Mouse (Mus musculus) lung, postnatal 0 days (tissue): Measurements from ENCODE around the gene Tnrc18. TPM values are rescaled to one million over a fixed set of nuclear protein-coding genes. Genes with fewer than 3 reads are reported as not detected.

Source experiments
- ATAC-seq: fragments of 200-750 bp; cut with Nextera tagmentation; 2 replicates; pipeline ENCODE4 v1.8.0; 2017; ENCODE audit warnings: moderate library complexity
- DNase-seq: peaks from one replicate; pipeline ENCODE4 v3.0.0-alpha.2; 2016; ENCODE audit warnings: low spot score
- H3K27ac ChIP-seq: fragments of 300-500 bp; sonication (generic); 2 replicates; pipeline ENCODE4 v1.5.1; 2014; ENCODE audit warnings: antibody characterized with exemption, mild to moderate bottlenecking, low read length, mixed read lengths
- H3K27me3 ChIP-seq: fragments of 300-500 bp; sonication (generic); replicated peaks from 2 replicates; pipeline ENCODE4 v1.6.1; 2014; ENCODE audit warnings: low read length, mixed read lengths; ENCODE audit not compliant: insufficient read depth
- H3K36me3 ChIP-seq: fragments of 300-500 bp; sonication (generic); 2 replicates; pipeline ENCODE4 v1.6.1; 2014; ENCODE audit warnings: low read length, mixed read lengths; ENCODE audit not compliant: insufficient read depth
- H3K4me1 ChIP-seq: fragments of 300-500 bp; sonication (generic); 2 replicates; pipeline ENCODE4 v1.6.1; 2014; ENCODE audit warnings: antibody characterized with exemption, low read depth, low read length, mixed read lengths; ENCODE audit not compliant: insufficient read depth
- H3K4me2 ChIP-seq: fragments of 300-500 bp; sonication (generic); replicated peaks from 2 replicates; pipeline ENCODE4 v1.6.1; 2014; ENCODE audit warnings: low read depth, mild to moderate bottlenecking, low read length, moderate library complexity, mixed read lengths
- H3K4me3 ChIP-seq: fragments of 300-500 bp; sonication (generic); 2 replicates; pipeline ENCODE4 v1.5.1; 2014; ENCODE audit warnings: low read depth, low read length
- H3K9ac ChIP-seq: fragments of 300-500 bp; sonication (generic); replicated peaks from 2 replicates; pipeline ENCODE4 v1.6.1; 2014; ENCODE audit warnings: low read depth, mild to moderate bottlenecking
- H3K9me3 ChIP-seq: fragments of 300-500 bp; sonication (generic); 2 replicates; pipeline ENCODE4 v1.6.1; 2016; ENCODE audit warnings: low read length, mixed read lengths
- CTCF ChIP-seq: IDR thresholded peaks from 2 replicates; pipeline ENCODE4 v1.5.1; 2016; ENCODE audit warnings: antibody characterized with exemption, mild to moderate bottlenecking
- EP300 ChIP-seq: IDR thresholded peaks from 2 replicates; pipeline ENCODE4 v1.6.1; 2016; ENCODE audit warnings: antibody characterized with exemption, mild to moderate bottlenecking, control low read depth
- WGBS: fragments of 180-500 bp; shearing (Covaris S2); extraction: QIAGEN DNeasy Blood & Tissue Kit; methylation state at CpG from one replicate; pipeline ENCODE4 v1.1.7; 2014; 5-methylcytosine and 5-hydroxymethylcytosine counted together
- polyA plus RNA-seq: library from polyadenylated mRNA; unstranded; fragments of >200 nt; fragmentation: Nextera tagmentation; extraction: Ambion mirVana; gene quantifications from 2 replicates; pipeline ENCODE4 v1.2.1, GENCODE M21; 2015

The Tnrc18 gene
- polyA plus RNA-seq, 1 experiment from 2014 or later: 16.6 TPM

DNA sequence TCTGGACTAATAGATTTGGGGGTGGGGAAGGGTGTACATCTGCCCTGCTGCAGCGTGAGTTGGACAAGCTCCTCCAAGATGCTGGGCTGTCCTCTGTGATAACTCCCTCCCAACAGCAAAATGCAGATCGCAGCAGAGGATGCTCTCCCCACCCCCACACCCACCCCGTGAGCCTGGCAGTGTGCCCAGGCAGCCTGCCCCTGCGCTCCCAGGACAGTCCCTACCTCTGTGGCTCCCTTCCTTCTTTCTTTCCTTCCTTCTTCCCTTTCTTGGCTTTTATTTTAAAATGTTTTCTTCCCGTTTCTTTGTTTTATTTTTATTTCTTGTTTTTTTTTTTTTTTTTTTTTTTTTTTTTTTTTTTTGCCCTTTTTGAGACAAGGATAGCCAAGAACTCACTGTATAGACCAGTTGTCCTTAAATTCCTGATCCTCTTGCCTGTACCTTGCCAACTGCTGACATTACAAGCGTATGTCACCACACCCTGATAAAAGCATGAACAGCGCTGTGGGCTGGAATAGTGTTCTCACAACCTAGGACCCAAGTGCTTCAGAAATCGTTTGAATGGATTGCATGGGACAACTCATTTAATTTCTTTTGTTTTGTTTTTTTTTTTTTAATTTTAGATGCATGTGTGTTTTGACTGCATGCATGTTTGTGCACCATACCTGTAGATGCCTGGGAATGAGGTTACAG is 123.6 kb downstream of the Tnrc18 start:
- Histone ChIP-seq H3K36me3 (no peaks in the 10 kb centered on the region), H3K27ac (no peak overlapping the region), H3K9ac (no peak overlapping the region), H3K27me3 (no peaks in the 10 kb centered on the region), H3K4me1 (no peaks in the 10 kb centered on the region), H3K4me2 (no peak overlapping the region), H3K9me3 (no peaks in the 10 kb centered on the region), H3K4me3 (no peak overlapping the region)
- ATAC-seq: no peak
- whole genome bisulfite sequencing: 43% methylated on average over 8 of the region's 8 CpGs
- no peak for DNase-seq
- TF ChIP-seq CTCF (no peak), EP300 (no peak)

DNA sequence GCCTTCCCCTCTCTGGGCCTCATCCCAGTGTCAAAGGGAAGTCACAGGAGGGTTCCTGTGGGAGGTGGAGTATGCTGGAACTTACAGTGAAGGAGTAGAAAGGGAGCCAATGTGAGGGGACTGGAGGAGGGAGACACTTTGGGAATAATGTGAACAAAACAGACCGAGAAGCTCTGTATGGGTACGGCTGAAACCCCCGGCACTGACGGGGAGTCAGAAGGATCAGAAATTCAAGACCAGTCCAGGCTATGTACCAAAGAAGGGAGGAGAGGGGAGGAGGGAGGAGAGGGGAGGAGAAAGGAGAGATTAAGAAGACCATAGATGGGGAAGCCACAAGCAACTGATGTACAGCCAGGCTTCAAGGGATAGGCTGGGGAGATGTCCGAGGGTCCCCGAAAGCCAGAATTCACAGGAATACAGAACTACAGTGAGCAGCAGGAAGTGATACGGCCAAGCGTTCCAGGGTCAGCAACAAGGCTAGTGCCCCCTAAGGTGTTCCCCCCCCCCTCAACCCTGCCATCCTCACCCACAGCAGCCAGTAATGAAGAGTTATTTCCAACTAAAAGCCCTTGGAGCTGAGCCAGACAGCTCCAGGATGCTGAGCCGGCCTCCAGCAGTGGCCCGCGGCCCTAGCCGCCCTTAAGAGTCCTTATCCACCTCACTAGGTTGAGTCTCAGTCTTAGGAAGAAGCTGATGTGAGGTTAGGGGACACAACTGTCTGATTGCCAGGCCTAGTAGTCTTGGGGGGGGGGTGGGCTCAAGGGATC is 124.3 kb downstream of the Tnrc18 start:
- Histone ChIP-seq H3K9ac (no peak overlapping the region), H3K36me3 (no peaks in the 10 kb centered on the region), H3K4me3 (no peak overlapping the region), H3K9me3 (no peaks in the 10 kb centered on the region), H3K27me3 (no peaks in the 10 kb centered on the region), H3K4me2 (no peak overlapping the region), H3K27ac (no peak overlapping the region), H3K4me1 (no peaks in the 10 kb centered on the region)
- no peak for TF ChIP-seq EP300
- no peak for TF ChIP-seq CTCF
- no peak for DNase-seq
- WGBS: 65% methylated on average over 12 of the region's 12 CpGs
- ATAC-seq: no peak

DNA sequence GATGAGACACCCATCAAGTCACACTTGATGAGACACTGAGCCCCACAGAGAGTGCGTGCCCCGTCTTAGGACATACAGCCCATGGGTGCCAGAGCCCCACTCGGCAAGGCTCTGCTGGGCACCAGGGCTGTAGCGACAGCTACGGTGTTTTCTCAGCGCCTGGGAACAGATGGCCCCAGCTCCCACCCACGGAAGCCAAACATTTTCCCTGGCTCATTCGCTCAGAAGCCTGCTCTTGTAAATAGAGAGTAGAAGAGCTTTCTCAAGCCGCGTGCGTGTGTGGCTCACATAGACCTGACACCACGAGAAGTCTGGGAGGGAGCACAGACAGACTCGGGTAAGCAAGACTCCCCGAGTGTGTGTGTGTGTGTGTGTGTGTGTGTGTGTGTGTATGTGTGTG is 125.2 kb downstream of the Tnrc18 start, which contains the start of gene Slc29a4:
Slc29a4 (plus strand) TSS at position 265 of the 400 bp plus-strand sequence.
- Histone ChIP-seq H3K9me3 (no peaks in the 10 kb centered on the region), H3K4me3 (no peak within 1 kb of the TSS), H3K9ac (no peak within 1 kb of the TSS), H3K27ac (no peak within 1 kb of the TSS), H3K36me3 (no peaks in the 10 kb centered on the region), H3K4me1 (no peaks in the 10 kb centered on the region), H3K4me2 (no peak within 1 kb of the TSS), H3K27me3 (no peaks in the 10 kb centered on the region)
- no peak for DNase-seq
- 40% methylated on average over 14 of the region's 14 CpGs for WGBS
- no peak for ATAC-seq
- TF ChIP-seq EP300 (no peak), CTCF (no peak)

DNA sequence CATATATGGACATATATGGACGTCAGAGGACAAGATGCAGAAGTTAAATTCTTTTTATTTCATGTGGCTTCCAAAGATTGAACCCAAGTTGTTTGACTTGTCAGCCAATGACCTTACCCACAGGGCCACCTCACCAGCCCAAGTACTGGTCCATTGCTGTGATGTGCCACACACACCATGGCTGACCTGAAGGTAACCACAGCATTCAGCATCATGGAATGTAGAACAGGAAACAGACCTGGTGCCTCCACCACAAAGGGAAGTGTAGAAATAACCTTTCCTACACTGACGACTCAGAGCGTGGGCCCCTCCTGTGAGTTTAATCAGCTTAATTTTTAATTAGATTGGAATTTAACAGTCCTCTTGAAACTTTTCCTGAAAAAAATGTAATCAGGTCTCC is 127.1 kb downstream of the Tnrc18 start:
- Histone ChIP-seq H3K27ac (no peak overlapping the region), H3K36me3 (no peaks in the 10 kb centered on the region), H3K4me2 (no peak overlapping the region), H3K4me3 (no peak overlapping the region), H3K9me3 (no peaks in the 10 kb centered on the region), H3K4me1 (no peaks in the 10 kb centered on the region), H3K9ac (no peak overlapping the region), H3K27me3 (no peaks in the 10 kb centered on the region)
- TF ChIP-seq CTCF (no peak), EP300 (no peak)
- 59% methylated on average over 3 of the region's 3 CpGs for WGBS
- no peak for ATAC-seq
- no peak for DNase-seq

DNA sequence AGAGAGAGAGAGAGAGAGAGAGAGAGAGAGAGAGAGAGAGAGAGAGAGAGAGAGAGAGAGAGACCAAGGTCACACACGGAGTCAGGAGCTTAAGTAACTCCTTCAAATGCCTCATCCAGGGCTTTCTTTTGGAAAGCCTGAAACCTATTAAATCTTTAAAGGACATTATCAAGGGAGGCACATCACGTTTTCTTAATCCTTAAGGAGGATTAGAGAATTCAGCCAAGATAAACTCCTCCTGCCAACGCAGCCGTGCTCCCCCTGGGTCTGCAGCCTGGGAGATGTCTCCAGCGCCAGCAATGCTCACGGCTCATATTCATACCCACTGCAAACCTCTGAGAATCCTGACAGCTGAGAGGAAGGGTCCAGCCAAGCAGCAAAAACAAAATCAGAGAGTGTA is 128.6 kb downstream of the Tnrc18 start:
- no peak for ATAC-seq
- TF ChIP-seq CTCF: no peak
- no peak for TF ChIP-seq EP300
- H3K4me2 ChIP-seq: no peak overlapping the region
- DNase-seq: no peak
- H3K27ac ChIP-seq: no peak overlapping the region
- H3K9me3 ChIP-seq: no peaks in the 10 kb centered on the region
- no peaks in the 10 kb centered on the region for H3K36me3 ChIP-seq
- H3K4me3 ChIP-seq: no peak overlapping the region
- no peaks in the 10 kb centered on the region for H3K4me1 ChIP-seq
- no peak overlapping the region for H3K9ac ChIP-seq
- WGBS: 41% methylated on average over 6 of the region's 6 CpGs
- H3K27me3 ChIP-seq: no peaks in the 10 kb centered on the region

DNA sequence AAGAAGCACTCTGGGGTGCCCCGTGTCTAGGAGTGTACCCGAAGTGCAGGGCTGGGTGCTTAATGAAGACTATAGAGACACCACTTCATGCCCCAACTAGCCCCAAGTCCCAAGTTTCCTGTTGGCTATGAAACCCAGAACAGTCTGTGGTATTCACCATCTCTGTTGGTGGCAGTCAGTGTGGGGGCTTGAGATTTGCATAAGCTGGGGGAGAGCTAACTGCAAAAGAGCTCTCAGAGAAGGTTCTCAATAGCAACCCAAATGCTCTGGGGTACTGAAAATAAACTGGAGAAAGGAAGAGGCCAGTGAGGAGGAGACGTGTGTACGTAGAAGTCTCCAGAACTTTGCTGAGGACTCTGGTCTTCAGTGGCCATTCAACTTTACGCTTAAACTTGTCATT is 134.9 kb downstream of the Tnrc18 start:
- no peak for DNase-seq
- 85% methylated on average over 5 of the region's 5 CpGs for WGBS
- Histone ChIP-seq H3K27ac (no peak overlapping the region), H3K27me3 (no peaks in the 10 kb centered on the region), H3K4me1 (no peaks in the 10 kb centered on the region), H3K9ac (no peak overlapping the region), H3K9me3 (no peaks in the 10 kb centered on the region), H3K4me2 (no peak overlapping the region), H3K36me3 (no peaks in the 10 kb centered on the region), H3K4me3 (no peak overlapping the region)
- no peak for TF ChIP-seq EP300
- no peak for TF ChIP-seq CTCF
- no peak for ATAC-seq
